Mouse (Mus musculus) ES-E14 (cell line): ENCODE measurements at regions not wholly inside any gene's neighbourhood (a gene's known extent, or its start where the extent isn't known, plus 50 kb on each side); places are given as distances from the start of the nearest gene placed in this dataset.
A peak's percentile ranks its signal among the peaks of the same experiment; 100 is the strongest.

Source experiments
- DNase-seq: peaks from one replicate; pipeline ENCODE4 v3.0.0-alpha.2; 2013; ENCODE audit warnings: low read depth, low spot score
- H3K27ac ChIP-seq: 2 replicates; pipeline ENCODE4 v1.5.1; 2012; ENCODE audit warnings: low read depth, mild to moderate bottlenecking, low read length, moderate library complexity, mixed read lengths; ENCODE audit not compliant: poor library complexity, insufficient read depth, severe bottlenecking
- H3K36me3 ChIP-seq: 2 replicates; pipeline ENCODE4 v1.6.1; 2012; ENCODE audit warnings: mild to moderate bottlenecking, low read length, moderate library complexity, mixed read lengths; ENCODE audit not compliant: control insufficient read depth, poor library complexity, insufficient read depth, severe bottlenecking
- H3K4me1 ChIP-seq, 2 experiments: fragments of 150-350 bp in 1 of 2; sonication (generic) in 1 of 2; 2 replicates each; pipeline ENCODE4 v1.6.1; 2012; ENCODE audit warnings: low read length in 2 of 2, mild to moderate bottlenecking in 1 of 2, mixed read lengths in 1 of 2; ENCODE audit not compliant: control insufficient read depth in 2 of 2, insufficient read depth in 2 of 2, poor library complexity in 1 of 2
- H3K4me3 ChIP-seq, 2 experiments: fragments of 150-350 bp in 1 of 2; sonication (generic) in 1 of 2; 2 replicates each; pipeline ENCODE4 v1.5.1; 2012; ENCODE audit warnings: low read length in 2 of 2, low read depth in 1 of 2, mild to moderate bottlenecking in 1 of 2, mixed read lengths in 1 of 2; ENCODE audit not compliant: insufficient read depth in 1 of 2, poor library complexity in 1 of 2, severe bottlenecking in 1 of 2
- H3K9ac ChIP-seq: 2 replicates; pipeline ENCODE4 v1.6.1; 2012; ENCODE audit warnings: low read depth, mild to moderate bottlenecking, low read length, mixed read lengths; ENCODE audit not compliant: poor library complexity, insufficient read depth, severe bottlenecking
- H3K9me3 ChIP-seq: fragments of 150-350 bp; sonication (generic); 2 replicates; pipeline ENCODE4 v1.6.1; 2012; ENCODE audit warnings: low read depth, mild to moderate bottlenecking, low read length; ENCODE audit not compliant: control insufficient read depth, insufficient read depth
- CHD2 ChIP-seq: IDR thresholded peaks from 2 replicates; pipeline ENCODE4 v1.6.1; 2014; ENCODE audit warnings: mild to moderate bottlenecking, low read depth, low read length, inconsistent platforms
- HCFC1 ChIP-seq: IDR thresholded peaks from 2 replicates; pipeline ENCODE4 v1.6.1; 2012; ENCODE audit warnings: low read length, inconsistent platforms, borderline replicate concordance; ENCODE audit not compliant: insufficient read depth
- MAFK ChIP-seq: IDR thresholded peaks from 2 replicates; pipeline ENCODE4 v1.6.1; 2014; ENCODE audit warnings: mild to moderate bottlenecking, low read depth, low read length, inconsistent platforms; ENCODE audit not compliant: insufficient read depth
- ZC3H11A ChIP-seq: IDR thresholded peaks from 2 replicates; pipeline ENCODE4 v1.6.1; 2012; ENCODE audit warnings: low read depth, mild to moderate bottlenecking, inconsistent platforms, low read length, borderline replicate concordance
- ZNF384 ChIP-seq: IDR thresholded peaks from 2 replicates; pipeline ENCODE4 v1.6.1; 2012; ENCODE audit warnings: low read depth, low read length, inconsistent platforms
- in situ Hi-C, 2 experiments: fragments of 600-800 bp; cut with MboI; formaldehyde crosslinking; loops; one replicate each; pipeline ENCODE4 v1.15.1; 2025; ENCODE audit warnings: low sequenced_read_pairs in 2 of 2, inconsistent platforms in 1 of 2; ENCODE audit not compliant: unreplicated experiment in 2 of 2

- no peak for DNase-seq
- in situ Hi-C loops: no loop called here
- H3K4me1 ChIP-seq: no peaks in the 10 kb centered on the region
- H3K9ac ChIP-seq: no peak overlapping the region
- TF ChIP-seq ZNF384: no peak
- no peak for TF ChIP-seq HCFC1
- TF ChIP-seq MAFK: no peak
- TF ChIP-seq ZC3H11A: no peak
- TF ChIP-seq CHD2: no peak
- H3K4me3 ChIP-seq: no peak overlapping the region
- no peaks in the 10 kb centered on the region for H3K36me3 ChIP-seq
- H3K9me3 ChIP-seq: no peaks in the 10 kb centered on the region
- H3K27ac ChIP-seq: no peak overlapping the region
Measured at GRCm38 (mm10) chr10:21511386-21511785, 81.6 kb upstream of the 1700020N01Rik start.

DNA sequence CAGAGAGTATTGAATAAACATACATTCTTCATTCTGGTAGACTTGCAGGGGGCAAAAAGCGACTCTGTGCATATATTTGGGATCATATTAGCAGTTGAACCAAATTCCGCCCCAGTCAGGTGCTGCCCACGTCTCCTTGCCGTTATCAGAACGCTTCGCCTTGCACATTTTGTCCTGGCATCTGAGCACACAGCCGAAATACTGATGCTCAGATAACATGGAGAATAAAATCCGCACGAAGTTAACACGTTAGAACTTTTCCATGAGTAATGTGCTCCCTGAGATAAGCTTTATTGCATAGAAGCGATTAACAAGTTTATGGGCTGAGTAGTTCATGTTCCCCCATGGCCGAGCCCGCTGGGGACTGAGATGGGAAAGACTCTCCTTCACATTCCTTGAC lies 80.5 kb upstream of the 1700020N01Rik start:
- no peaks in the 10 kb centered on the region for H3K4me1 ChIP-seq
- no peak overlapping the region for H3K4me3 ChIP-seq
- no peak for TF ChIP-seq MAFK
- no peak for TF ChIP-seq CHD2
- TF ChIP-seq ZNF384: no peak
- no peak for TF ChIP-seq HCFC1
- no peak for TF ChIP-seq ZC3H11A
- H3K36me3 ChIP-seq: no peaks in the 10 kb centered on the region
- no peak for DNase-seq
- no peaks in the 10 kb centered on the region for H3K9me3 ChIP-seq
- H3K9ac ChIP-seq: no peak overlapping the region
- in situ Hi-C loops: no loop called here
- no peak overlapping the region for H3K27ac ChIP-seq

DNA sequence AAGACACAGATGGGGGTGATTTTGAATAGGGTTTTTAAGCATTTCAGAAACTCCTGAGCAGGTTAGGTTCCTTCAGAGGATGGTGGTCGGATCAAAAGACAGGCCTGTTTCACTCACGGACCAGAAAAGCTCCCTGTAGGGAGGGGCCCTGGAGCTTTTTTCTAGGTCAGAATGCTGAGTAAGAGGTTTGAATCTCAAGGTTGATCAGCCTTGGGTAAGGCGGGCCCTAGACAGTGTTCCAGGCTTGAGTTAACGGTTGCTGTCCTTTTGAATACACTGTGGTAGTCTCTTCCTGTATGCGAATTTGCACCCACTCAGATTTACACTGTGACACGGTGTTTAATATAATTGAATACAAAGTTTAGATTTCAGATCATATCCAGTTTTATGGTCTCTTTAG lies 75.2 kb upstream of the 1700020N01Rik start:
- H3K9me3 ChIP-seq: no peaks in the 10 kb centered on the region
- DNase-seq: no peak
- H3K4me3 ChIP-seq: no peak overlapping the region
- no peaks in the 10 kb centered on the region for H3K4me1 ChIP-seq
- in situ Hi-C loops: no loop called here
- H3K27ac ChIP-seq: no peak overlapping the region
- peak; percentile 29; the same call in 1 of the 2 replicates for TF ChIP-seq MAFK
- no peak for TF ChIP-seq CHD2
- TF ChIP-seq HCFC1: no peak
- no peak overlapping the region for H3K9ac ChIP-seq
- no peaks in the 10 kb centered on the region for H3K36me3 ChIP-seq

GRCm38 (mm10) chr10:21520854-21521253 lies 72.1 kb upstream of the 1700020N01Rik start:
- TF ChIP-seq HCFC1 (no peak), ZC3H11A (no peak), CHD2 (no peak), MAFK (no peak), ZNF384 (no peak)
- no peaks in the 10 kb centered on the region for H3K36me3 ChIP-seq
- no peak overlapping the region for H3K9ac ChIP-seq
- H3K9me3 ChIP-seq: no peaks in the 10 kb centered on the region
- in situ Hi-C loops: no loop called here
- H3K4me3 ChIP-seq: no peak overlapping the region
- no peaks in the 10 kb centered on the region for H3K4me1 ChIP-seq
- no peak overlapping the region for H3K27ac ChIP-seq
- DNase-seq: no peak

DNA sequence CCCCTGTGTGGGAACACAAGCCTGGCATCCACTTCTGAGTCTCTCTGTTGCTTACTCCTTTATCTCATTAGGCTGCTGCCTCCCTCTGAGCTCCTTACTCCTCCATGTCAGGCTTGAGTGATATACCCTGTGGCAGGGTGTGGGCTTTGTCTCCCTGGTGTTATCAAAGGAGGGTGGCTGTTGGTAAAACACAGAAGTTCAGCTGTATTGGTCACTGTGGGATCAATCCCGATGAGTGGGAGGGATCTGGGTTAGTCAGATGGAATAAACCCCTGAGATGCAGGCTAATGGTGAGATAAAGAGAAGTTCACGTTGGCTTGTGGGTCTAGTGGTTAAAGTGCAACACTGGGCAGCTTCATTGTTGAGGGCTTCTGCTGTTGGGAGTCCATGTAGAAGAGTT lies 67.4 kb upstream of the 1700020N01Rik start:
- Histone ChIP-seq H3K27ac (no peak overlapping the region), H3K9ac (no peak overlapping the region), H3K4me1 (no peaks in the 10 kb centered on the region), H3K9me3 (no peaks in the 10 kb centered on the region), H3K36me3 (no peaks in the 10 kb centered on the region), H3K4me3 (no peak overlapping the region)
- TF ChIP-seq ZC3H11A (no peak), MAFK (no peak), CHD2 (no peak), ZNF384 (no peak), HCFC1 (no peak)
- in situ Hi-C loops: no loop called here
- no peak for DNase-seq
